In genomic region chr8:116372574-116372973, GRCm38 (mm10) we compare ENCODE assay signal across 8 mouse cellular contexts.
DNase-seq lines count a peak whose midpoint lies in the region; ATAC-seq lines count a peak whose summit lies in the region.

No protein-coding gene starts in this region.

- ATAC-seq in megakaryocyte, adult 5-6 weeks (ENCODE audit: poor library complexity, severe bottlenecking): 0 out of 2 replicates have a peak, but pooled peaks have one; percentile 27
- ATAC-seq in erythroblast, adult 5-6 weeks (replicated peaks; ENCODE audit: low FRiP score, poor library complexity, severe bottlenecking): no peak

- WGBS in heart, embryonic 10.5 days: 54% methylated on average over 3 of the region's 3 CpGs

- H3K4me3 ChIP-seq in heart, embryonic 10.5 days: no peak overlapping the region

- no peaks in the 10 kb centered on the region for H3K9me3 ChIP-seq in heart, embryonic 10.5 days

- no peaks in the 10 kb centered on the region for H3K27me3 ChIP-seq in heart, embryonic 10.5 days (ENCODE audit: insufficient read depth, poor library complexity, severe bottlenecking)

- no peak overlapping the region for H3K27ac ChIP-seq in heart, embryonic 10.5 days

- peaks cover 16% of the 10 kb centered on the region for H3K4me1 ChIP-seq in heart, embryonic 10.5 days

- H3K36me3 ChIP-seq in heart, embryonic 10.5 days: no peaks in the 10 kb centered on the region

- DNase-seq in heart, adult 18-20 months: peak; percentile 75 to 76
- no peak for DNase-seq in heart, embryonic 10.5 days (ENCODE audit: low spot score)
- DNase-seq in cerebellum, adult 11 months: peak; percentile 76
- peak; percentile 69 for DNase-seq in gastrocnemius, postnatal 10 days
- DNase-seq in kidney, postnatal 4 days: peak; percentile 32 to 49
- no peak for DNase-seq in B cell, adult 2 months

Comparison
In these comparisons a context has a peak if more than half of its experiments do, and no peak if none do; other contexts are left out.
1. DNase-seq: peak in heart, adult 18-20 months (2 of 2), cerebellum, adult 11 months (single experiment), gastrocnemius, postnatal 10 days (single experiment) and kidney, postnatal 4 days (2 of 2); none in heart, embryonic 10.5 days (single experiment) and B cell, adult 2 months (0 of 2).